Mouse (Mus musculus) liver, embryonic 13.5 days (tissue): ENCODE data around the gene Sipa1l3. TPM values are rescaled to one million over a fixed set of nuclear protein-coding genes. Genes with fewer than 3 reads are reported as not detected.
A peak's percentile ranks its signal among the peaks of the same experiment; 100 is the strongest.

Experiments used
- ATAC-seq: fragments of 200-750 bp; cut with Nextera tagmentation; 2 replicates; pipeline ENCODE4 v1.8.0; 2017; ENCODE audit warnings: low read depth, mild to moderate bottlenecking, moderate number of reproducible peaks, moderate library complexity
- DNase-seq: peaks from one replicate; pipeline ENCODE4 v3.0.0; 2022
- H3K27ac ChIP-seq: fragments of 300-500 bp; sonication (generic); 2 replicates; pipeline ENCODE4 v1.5.1; 2015; ENCODE audit warnings: moderate library complexity, mild to moderate bottlenecking, inconsistent platforms
- H3K27me3 ChIP-seq: fragments of 300-500 bp; sonication (generic); 2 replicates; pipeline ENCODE4 v1.6.1; 2015; ENCODE audit warnings: mild to moderate bottlenecking, inconsistent platforms
- H3K36me3 ChIP-seq: fragments of 300-500 bp; sonication (generic); 2 replicates; pipeline ENCODE4 v1.6.1; 2015; ENCODE audit warnings: mild to moderate bottlenecking, inconsistent platforms
- H3K4me1 ChIP-seq: fragments of 300-500 bp; sonication (generic); replicated peaks from 2 replicates; pipeline ENCODE4 v1.6.1; 2015; ENCODE audit warnings: inconsistent platforms
- H3K4me2 ChIP-seq: fragments of 300-500 bp; sonication (generic); 2 replicates; pipeline ENCODE4 v1.6.1; 2015; ENCODE audit warnings: inconsistent platforms, mild to moderate bottlenecking, moderate library complexity
- H3K4me3 ChIP-seq: fragments of 300-500 bp; sonication (generic); replicated peaks from 2 replicates; pipeline ENCODE4 v1.5.1; 2015; ENCODE audit warnings: mild to moderate bottlenecking, inconsistent platforms
- H3K9ac ChIP-seq: fragments of 300-500 bp; sonication (generic); 2 replicates; pipeline ENCODE4 v1.6.1; 2015; ENCODE audit warnings: mild to moderate bottlenecking, inconsistent platforms
- H3K9me3 ChIP-seq: fragments of 300-500 bp; sonication (generic); replicated peaks from 2 replicates; pipeline ENCODE4 v1.6.1; 2016; ENCODE audit warnings: inconsistent platforms
- WGBS: fragments of 180-500 bp; shearing (Covaris S2); methylation state at CpG from one replicate; pipeline ENCODE4 v1.1.7; 2015; ENCODE audit not compliant: insufficient replicate concordance; 5-methylcytosine and 5-hydroxymethylcytosine counted together
- polyA plus RNA-seq: library from polyadenylated mRNA; unstranded; fragments of >200 nt; fragmentation: Nextera tagmentation; extraction: Ambion mirVana; gene quantifications from 2 replicates; pipeline ENCODE4 v1.2.1, GENCODE M21; 2015

Gene Sipa1l3
- polyA plus RNA-seq, 1 experiment from 2014 or later = 2.6 TPM

- Histone ChIP-seq H3K9me3 (no peaks in the 10 kb centered on the region), H3K4me1 (peaks cover 72% of the 10 kb centered on the region), H3K36me3 (no peaks in the 10 kb centered on the region), H3K4me3 (no peak overlapping the region), H3K27me3 (no peaks in the 10 kb centered on the region), H3K4me2 (peak overlapping the region; percentile 25), H3K27ac (peak overlapping the region; percentile 91), H3K9ac (peak overlapping the region; percentile 7; the same call in 1 of the 2 replicates)
- no peak for DNase-seq
- 64% methylated on average over 12 of the region's 12 CpGs for WGBS
- ATAC-seq = no peak
Observed at GRCm38 (mm10) chr7:29341722-29342121, 176.7 kb downstream of the Sipa1l3 start.

GRCm38 (mm10) chr7:29340838-29341237, 177.6 kb downstream of the Sipa1l3 start:
- Histone ChIP-seq H3K4me2 (no peak overlapping the region), H3K27ac (peak overlapping the region; percentile 91; the same call in 1 of the 2 replicates), H3K36me3 (no peaks in the 10 kb centered on the region), H3K27me3 (no peaks in the 10 kb centered on the region), H3K4me3 (no peak overlapping the region), H3K9ac (0 out of 2 replicates have a peak overlapping the region, but pooled peaks have one; percentile 73), H3K9me3 (no peaks in the 10 kb centered on the region), H3K4me1 (peaks cover 80% of the 10 kb centered on the region)
- WGBS = 76% methylated on average over 8 of the region's 8 CpGs
- DNase-seq (no peak), ATAC-seq (no peak)

- H3K36me3 ChIP-seq = 0 out of 2 replicates have a peak, but pooled peaks cover 3% of the 10 kb centered on the region
- peaks cover 86% of the 10 kb centered on the region for H3K4me1 ChIP-seq
- no peak overlapping the region for H3K4me3 ChIP-seq
- 80% methylated on average over 9 of the region's 9 CpGs for WGBS
- H3K4me2 ChIP-seq = peak overlapping the region; percentile 71; the same call in 1 of the 2 replicates
- no peak for ATAC-seq
- H3K27me3 ChIP-seq = no peaks in the 10 kb centered on the region
- peak overlapping the region; percentile 91 for H3K27ac ChIP-seq
- no peaks in the 10 kb centered on the region for H3K9me3 ChIP-seq
- DNase-seq = no peak
- peak overlapping the region; percentile 73; the same call in 1 of the 2 replicates for H3K9ac ChIP-seq
Observed at GRCm38 (mm10) chr7:29340247-29340646, 178.2 kb downstream of the Sipa1l3 start.

GRCm38 (mm10) chr7:29338984-29339679, 179.3 kb downstream of the Sipa1l3 start:
- Histone ChIP-seq H3K27ac (peak overlapping the region; percentile 91), H3K4me3 (peak overlapping the region; percentile 44), H3K4me1 (peaks cover 97% of the 10 kb centered on the region), H3K4me2 (peak overlapping the region; percentile 71), H3K9me3 (no peaks in the 10 kb centered on the region), H3K27me3 (no peaks in the 10 kb centered on the region), H3K36me3 (0 out of 2 replicates have a peak, but pooled peaks cover 3% of the 10 kb centered on the region), H3K9ac (peak overlapping the region; percentile 73)
- WGBS = 11% methylated on average over 14 of the region's 14 CpGs
- ATAC-seq (peak; percentile 89), DNase-seq (peak; percentile 74)

- peak; percentile 47 for ATAC-seq
- Histone ChIP-seq H3K27ac (peak overlapping the region; percentile 91), H3K4me1 (peaks cover 99% of the 10 kb centered on the region), H3K4me2 (peak overlapping the region; percentile 71), H3K27me3 (no peaks in the 10 kb centered on the region), H3K36me3 (0 out of 2 replicates have a peak, but pooled peaks cover 3% of the 10 kb centered on the region), H3K9ac (peak overlapping the region; percentile 73), H3K4me3 (peak overlapping the region; percentile 44), H3K9me3 (no peaks in the 10 kb centered on the region)
- WGBS = 33% methylated on average over 9 of the region's 9 CpGs
- DNase-seq = no peak
Observed at GRCm38 (mm10) chr7:29338351-29338919, 180.0 kb downstream of the Sipa1l3 start.

- peak overlapping the region; percentile 91 for H3K27ac ChIP-seq
- H3K27me3 ChIP-seq = no peaks in the 10 kb centered on the region
- ATAC-seq (no peak), DNase-seq (no peak)
- H3K9me3 ChIP-seq = no peaks in the 10 kb centered on the region
- H3K9ac ChIP-seq = peak overlapping the region; percentile 73
- 92% methylated on average over 2 of the region's 2 CpGs for whole genome bisulfite sequencing
- H3K4me3 ChIP-seq = peak overlapping the region; percentile 44
- H3K4me1 ChIP-seq = peaks cover 96% of the 10 kb centered on the region
- H3K36me3 ChIP-seq = 0 out of 2 replicates have a peak, but pooled peaks cover 8% of the 10 kb centered on the region
- peak overlapping the region; percentile 71 for H3K4me2 ChIP-seq
Observed at GRCm38 (mm10) chr7:29337766-29338165, 180.7 kb downstream of the Sipa1l3 start.

- Histone ChIP-seq H3K27me3 (no peaks in the 10 kb centered on the region), H3K4me3 (no peak overlapping the region), H3K4me2 (no peak overlapping the region), H3K36me3 (peaks cover 17% of the 10 kb centered on the region), H3K9me3 (no peaks in the 10 kb centered on the region), H3K27ac (peak overlapping the region; percentile 91), H3K9ac (no peak overlapping the region), H3K4me1 (peaks cover 87% of the 10 kb centered on the region)
- WGBS = 62% methylated on average over 9 of the region's 9 CpGs
- ATAC-seq = no peak
- DNase-seq = no peak
Observed at GRCm38 (mm10) chr7:29336795-29337319, 181.6 kb downstream of the Sipa1l3 start.

- Histone ChIP-seq H3K4me1 (peaks cover 79% of the 10 kb centered on the region), H3K4me3 (no peak overlapping the region), H3K36me3 (peaks cover 25% of the 10 kb centered on the region), H3K27me3 (no peaks in the 10 kb centered on the region), H3K9ac (0 out of 2 replicates have a peak overlapping the region, but pooled peaks have one; percentile 15), H3K4me2 (no peak overlapping the region), H3K9me3 (no peaks in the 10 kb centered on the region), H3K27ac (peak overlapping the region; percentile 48; the same call in 1 of the 2 replicates)
- no peak for ATAC-seq
- WGBS = 70% methylated on average over 6 of the region's 6 CpGs
- DNase-seq = no peak
Observed at GRCm38 (mm10) chr7:29335841-29336671, 182.4 kb downstream of the Sipa1l3 start.

- peaks cover 72% of the 10 kb centered on the region for H3K4me1 ChIP-seq
- peak overlapping the region; percentile 44; the same call in 1 of the 2 replicates for H3K27ac ChIP-seq
- no peaks in the 10 kb centered on the region for H3K27me3 ChIP-seq
- H3K4me3 ChIP-seq = no peak overlapping the region
- no peak for DNase-seq
- H3K4me2 ChIP-seq = no peak overlapping the region
- peaks cover 33% of the 10 kb centered on the region for H3K36me3 ChIP-seq
- ATAC-seq = no peak
- no peaks in the 10 kb centered on the region for H3K9me3 ChIP-seq
- H3K9ac ChIP-seq = 0 out of 2 replicates have a peak overlapping the region, but pooled peaks have one; percentile 15
Observed at GRCm38 (mm10) chr7:29335276-29335675, 183.2 kb downstream of the Sipa1l3 start.

- Histone ChIP-seq H3K27me3 (no peaks in the 10 kb centered on the region), H3K27ac (peak overlapping the region; percentile 44), H3K4me2 (no peak overlapping the region), H3K4me1 (peaks cover 60% of the 10 kb centered on the region), H3K9me3 (no peaks in the 10 kb centered on the region), H3K9ac (no peak overlapping the region), H3K4me3 (no peak overlapping the region), H3K36me3 (peaks cover 43% of the 10 kb centered on the region)
- 69% methylated on average over 7 of the region's 7 CpGs for WGBS
- no peak for ATAC-seq
- no peak for DNase-seq
Observed at GRCm38 (mm10) chr7:29334156-29334555, 184.3 kb downstream of the Sipa1l3 start.

GRCm38 (mm10) chr7:29328984-29329383, 189.5 kb downstream of the Sipa1l3 start:
- Histone ChIP-seq H3K9me3 (no peaks in the 10 kb centered on the region), H3K36me3 (peaks cover 61% of the 10 kb centered on the region), H3K9ac (no peak overlapping the region), H3K27me3 (no peaks in the 10 kb centered on the region), H3K27ac (no peak overlapping the region), H3K4me3 (no peak overlapping the region), H3K4me1 (peaks cover 9% of the 10 kb centered on the region), H3K4me2 (no peak overlapping the region)
- whole genome bisulfite sequencing = 88% methylated on average over 16 of the region's 16 CpGs
- ATAC-seq (no peak), DNase-seq (no peak)
